In the genomic region with DNA sequence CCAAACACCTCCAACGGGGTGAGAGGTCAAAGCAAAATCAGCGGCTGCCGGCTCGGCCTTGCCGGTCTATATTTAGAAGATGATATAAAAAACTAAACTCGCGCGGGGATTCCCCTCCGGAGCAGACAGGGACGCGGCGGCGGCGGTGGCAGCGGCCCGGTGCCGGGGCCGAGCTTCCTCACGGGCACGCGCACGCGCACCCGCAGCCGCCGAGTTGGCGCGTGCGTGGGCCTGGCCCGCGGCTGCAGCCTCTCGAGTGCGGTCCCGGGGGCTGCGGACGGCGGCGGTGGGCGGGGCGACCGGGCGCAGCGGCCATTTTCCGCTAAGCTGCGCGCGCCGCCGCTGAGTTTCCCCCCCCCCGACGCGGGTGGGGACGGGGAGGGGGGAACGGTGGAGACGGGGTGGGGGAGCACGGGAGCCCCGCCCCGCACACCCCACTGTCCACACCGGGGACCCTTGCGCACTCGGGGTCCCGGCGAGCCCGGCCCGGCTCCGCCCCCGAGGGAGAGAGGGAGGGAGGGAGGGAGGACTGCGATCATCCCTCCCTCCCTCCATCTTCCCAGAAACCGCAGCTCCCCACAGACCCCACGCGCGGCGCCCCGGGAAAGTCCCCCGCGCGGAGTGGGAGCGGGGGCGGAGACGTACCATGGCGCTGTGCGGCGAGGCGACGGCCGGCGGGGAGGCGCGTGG, we compare ENCODE assay signal across 8 mouse cellular contexts. TPM values are rescaled to one million over a fixed set of nuclear protein-coding genes. Genes with fewer than 3 reads are reported as not detected.
DNase-seq lines count a peak whose midpoint lies in the region; ATAC-seq and TF ChIP-seq lines count a peak whose summit lies in the region.

No protein-coding gene starts in this region.

- H3K9ac ChIP-seq in embryonic facial prominence, embryonic 15.5 days, result peak overlapping the region; percentile 60
- peak overlapping the region; percentile 93 for H3K9ac ChIP-seq in heart, embryonic 13.5 days
- H3K9ac ChIP-seq in liver, postnatal 0 days (replicated peaks), result peak overlapping the region; percentile 76
- H3K9ac ChIP-seq in neural tube, embryonic 15.5 days (replicated peaks), result peak overlapping the region; percentile 79

- H3K27me3 ChIP-seq in embryonic facial prominence, embryonic 15.5 days, result no peaks in the 10 kb centered on the region
- peaks cover 14% of the 10 kb centered on the region; the same call in 1 of the 2 replicates for H3K27me3 ChIP-seq in heart, embryonic 13.5 days (replicated peaks)
- H3K27me3 ChIP-seq in liver, postnatal 0 days (ENCODE audit: insufficient read depth, low read length), result peaks cover 28% of the 10 kb centered on the region
- peaks cover 13% of the 10 kb centered on the region for H3K27me3 ChIP-seq in neural tube, embryonic 15.5 days (replicated peaks)

- H3K4me2 ChIP-seq in embryonic facial prominence, embryonic 15.5 days (replicated peaks), result peak overlapping the region; percentile 90
- H3K4me2 ChIP-seq in heart, embryonic 13.5 days, result peak overlapping the region; percentile 93
- H3K4me2 ChIP-seq in liver, postnatal 0 days (ENCODE audit: low read depth, low read length), result peak overlapping the region; percentile 96
- H3K4me2 ChIP-seq in neural tube, embryonic 15.5 days, result peak overlapping the region; percentile 92

- 0% methylated on average over 35 of the region's 89 CpGs for WGBS in embryonic facial prominence, embryonic 15.5 days
- WGBS in heart, embryonic 13.5 days, result under 1% methylated on average over 70 of the region's 89 CpGs
- 0% methylated on average over 26 of the region's 89 CpGs for WGBS in liver, postnatal 0 days (ENCODE audit: insufficient replicate concordance)
- WGBS in neural tube, embryonic 15.5 days, result 0% methylated on average over 48 of the region's 89 CpGs

- H3K27ac ChIP-seq in embryonic facial prominence, embryonic 15.5 days (replicated peaks), result peak overlapping the region; percentile 94
- peak overlapping the region; percentile 97 for H3K27ac ChIP-seq in heart, embryonic 13.5 days (replicated peaks)
- H3K27ac ChIP-seq in liver, postnatal 0 days (ENCODE audit: low read depth), result peak overlapping the region; percentile 97
- peak overlapping the region; percentile 97 for H3K27ac ChIP-seq in neural tube, embryonic 15.5 days (replicated peaks)

- no peak for TF ChIP-seq EP300 in liver, postnatal 0 days (IDR thresholded peaks at IDR 0.05; ENCODE audit: low read depth)

- H3K4me1 ChIP-seq in embryonic facial prominence, embryonic 15.5 days, result peaks cover 65% of the 10 kb centered on the region
- H3K4me1 ChIP-seq in heart, embryonic 13.5 days, result peaks cover 57% of the 10 kb centered on the region
- H3K4me1 ChIP-seq in liver, postnatal 0 days (ENCODE audit: insufficient read depth), result peaks cover 44% of the 10 kb centered on the region
- peaks cover 78% of the 10 kb centered on the region for H3K4me1 ChIP-seq in neural tube, embryonic 15.5 days

- H3K36me3 ChIP-seq in embryonic facial prominence, embryonic 15.5 days, result no peaks in the 10 kb centered on the region
- no peaks in the 10 kb centered on the region for H3K36me3 ChIP-seq in heart, embryonic 13.5 days
- H3K36me3 ChIP-seq in liver, postnatal 0 days (replicated peaks; ENCODE audit: insufficient read depth, low read length), result no peaks in the 10 kb centered on the region
- no peaks in the 10 kb centered on the region for H3K36me3 ChIP-seq in neural tube, embryonic 15.5 days

- H3K9me3 ChIP-seq in embryonic facial prominence, embryonic 15.5 days (replicated peaks), result no peaks in the 10 kb centered on the region
- H3K9me3 ChIP-seq in heart, embryonic 13.5 days, result no peaks in the 10 kb centered on the region
- no peaks in the 10 kb centered on the region for H3K9me3 ChIP-seq in liver, postnatal 0 days (ENCODE audit: low read length)
- H3K9me3 ChIP-seq in neural tube, embryonic 15.5 days (replicated peaks), result no peaks in the 10 kb centered on the region

- no peak for TF ChIP-seq CTCF in liver, postnatal 0 days (IDR thresholded peaks at IDR 0.05; ENCODE audit: low read depth)

- peak; percentile 70 for DNase-seq in 416B (ENCODE audit: low read depth)
- DNase-seq in adrenal gland, postnatal 10 days, result peak; percentile 87
- peak; percentile 91 for DNase-seq in kidney, postnatal 10 days
- peak; percentile 84 for DNase-seq in liver, postnatal 0 days
- peak; percentile 40 to 55 for DNase-seq in thymus, adult 18-20 months

- peak; percentile 35 for ATAC-seq in embryonic facial prominence, embryonic 15.5 days (ENCODE audit: insufficient number of reproducible peaks, low FRiP score, low TSS enrichment, low read depth)
- peak; percentile 18 for ATAC-seq in heart, embryonic 13.5 days (ENCODE audit: extremely low read depth, insufficient number of reproducible peaks, low FRiP score, low TSS enrichment)
- ATAC-seq in liver, postnatal 0 days, result peak; percentile 37
- peak; percentile 39 for ATAC-seq in neural tube, embryonic 15.5 days (ENCODE audit: low FRiP score)

- H3K4me3 ChIP-seq in embryonic facial prominence, embryonic 15.5 days (replicated peaks), result peak overlapping the region; percentile 64
- H3K4me3 ChIP-seq in heart, embryonic 13.5 days, result peak overlapping the region; percentile 81
- H3K4me3 ChIP-seq in liver, postnatal 0 days (ENCODE audit: low read depth, low read length), result peak overlapping the region; percentile 76
- peak overlapping the region; percentile 76 for H3K4me3 ChIP-seq in neural tube, embryonic 15.5 days (replicated peaks)

RNA-seq across cellular contexts. Expression of a gene that starts 25.1 kb away (rescaled TPM):
- 100 to 1,000 TPM in 1 of 2 experiments, 10 to 100 TPM in 1; 99.9 to 129 TPM for total RNA-seq in adrenal gland, postnatal 10 days (2021)
- 138 and 139 TPM in 2 replicates for polyA plus RNA-seq in embryonic facial prominence, embryonic 15.5 days (2015; fragmentation: Nextera tagmentation; extraction: Ambion mirVana)
- 56.6 and 57.4 TPM in 2 replicates for polyA plus RNA-seq in heart, embryonic 13.5 days (2015; fragmentation: Nextera tagmentation; extraction: Ambion mirVana)
- polyA plus RNA-seq in liver, postnatal 0 days (2015; fragmentation: Nextera tagmentation; extraction: Ambion mirVana), result 19.6 and 21.1 TPM in 2 replicates
- 35.0 and 35.8 TPM in 2 replicates for polyA plus RNA-seq in neural tube, embryonic 15.5 days (2015; fragmentation: Nextera tagmentation; extraction: Ambion mirVana)

RNA-seq across cellular contexts. Expression of a gene that starts 37.4 kb away (rescaled TPM):
- total RNA-seq in adrenal gland, postnatal 10 days (2021), result 1 to 10 TPM; 1.2 to 1.6 TPM
- polyA plus RNA-seq in embryonic facial prominence, embryonic 15.5 days (2015; fragmentation: Nextera tagmentation; extraction: Ambion mirVana), result 5.0 and 8.3 TPM in 2 replicates
- polyA plus RNA-seq in heart, embryonic 13.5 days (2015; fragmentation: Nextera tagmentation; extraction: Ambion mirVana), result 2.7 and 3.1 TPM in 2 replicates
- polyA plus RNA-seq in liver, postnatal 0 days (2015; fragmentation: Nextera tagmentation; extraction: Ambion mirVana), result 1.7 and 2.0 TPM in 2 replicates
- polyA plus RNA-seq in neural tube, embryonic 15.5 days (2015; fragmentation: Nextera tagmentation; extraction: Ambion mirVana), result 2.5 and 9.3 TPM in 2 replicates

RNA-seq across cellular contexts. Expression of a gene that starts 41.5 kb away (rescaled TPM):
- total RNA-seq in adrenal gland, postnatal 10 days (2021), result 1 to 10 TPM in 1 of 2 experiments, under 1 TPM in 1; 0.45 to 1.9 TPM
- polyA plus RNA-seq in embryonic facial prominence, embryonic 15.5 days (2015; fragmentation: Nextera tagmentation; extraction: Ambion mirVana), result 1.6 and 2.9 TPM in 2 replicates
- polyA plus RNA-seq in heart, embryonic 13.5 days (2015; fragmentation: Nextera tagmentation; extraction: Ambion mirVana), result 0.82 and 1.1 TPM in 2 replicates
- not detected in 2 replicates for polyA plus RNA-seq in liver, postnatal 0 days (2015; fragmentation: Nextera tagmentation; extraction: Ambion mirVana)
- 3.4 and 3.6 TPM in 2 replicates for polyA plus RNA-seq in neural tube, embryonic 15.5 days (2015; fragmentation: Nextera tagmentation; extraction: Ambion mirVana)

RNA-seq across cellular contexts. Expression of a gene that starts 46.0 kb away (rescaled TPM):
- total RNA-seq in adrenal gland, postnatal 10 days (2021), result 1 to 10 TPM; 1.1 to 1.6 TPM
- 3.1 and 3.2 TPM in 2 replicates for polyA plus RNA-seq in embryonic facial prominence, embryonic 15.5 days (2015; fragmentation: Nextera tagmentation; extraction: Ambion mirVana)
- polyA plus RNA-seq in heart, embryonic 13.5 days (2015; fragmentation: Nextera tagmentation; extraction: Ambion mirVana), result 2.1 and 2.3 TPM in 2 replicates
- polyA plus RNA-seq in liver, postnatal 0 days (2015; fragmentation: Nextera tagmentation; extraction: Ambion mirVana), result 0.40 and 0.70 TPM in 2 replicates
- polyA plus RNA-seq in neural tube, embryonic 15.5 days (2015; fragmentation: Nextera tagmentation; extraction: Ambion mirVana), result 5.7 and 7.2 TPM in 2 replicates

RNA-seq across cellular contexts. Expression of a gene that starts 46.1 kb away (rescaled TPM):
- total RNA-seq in adrenal gland, postnatal 10 days (2021), result 10 to 100 TPM; 52.8 to 54.2 TPM
- polyA plus RNA-seq in embryonic facial prominence, embryonic 15.5 days (2015; fragmentation: Nextera tagmentation; extraction: Ambion mirVana), result 83.1 and 85.2 TPM in 2 replicates
- polyA plus RNA-seq in heart, embryonic 13.5 days (2015; fragmentation: Nextera tagmentation; extraction: Ambion mirVana), result 69.7 and 73.6 TPM in 2 replicates
- 39.3 and 42.1 TPM in 2 replicates for polyA plus RNA-seq in liver, postnatal 0 days (2015; fragmentation: Nextera tagmentation; extraction: Ambion mirVana)
- polyA plus RNA-seq in neural tube, embryonic 15.5 days (2015; fragmentation: Nextera tagmentation; extraction: Ambion mirVana), result 101 TPM in 2 replicates

Comparison
In these comparisons a context has a peak if more than half of its experiments do, and no peak if none do; other contexts are left out.
1. Peak in every context shown above with its lines: DNase-seq, ATAC-seq, H3K4me3 ChIP-seq and H3K27ac ChIP-seq.